Mouse (Mus musculus): ENCODE measurements at regions not wholly inside any gene's neighbourhood (a gene's known extent, or its start where the extent isn't known, plus 50 kb on each side); places are given as distances from the start of the nearest gene placed in this dataset.

GRCm38 (mm10) chr8:91897381-91897780, 95.5 kb upstream of the Irx3 start:
- TF ChIP-seq CTCF (IDR thresholded peaks at IDR 0.05; ENCODE audit: control insufficient read depth, insufficient read depth, insufficient read length) (no peak), MYOD1 (IDR thresholded peaks at IDR 0.05; ENCODE audit: control insufficient read depth, insufficient read length, low read depth) (no peak), CEBPB (IDR thresholded peaks at IDR 0.05; ENCODE audit: low read depth) (no peak), FOSL1 (IDR thresholded peaks at IDR 0.05; ENCODE audit: insufficient read depth, low read length, poor library complexity, severe bottlenecking) (no peak)

Measured in C2C12 (cell line).